Mouse (Mus musculus): ENCODE results near the gene Ptges.
A peak's percentile ranks its signal among the peaks of the same experiment; 100 is the strongest.

DNA sequence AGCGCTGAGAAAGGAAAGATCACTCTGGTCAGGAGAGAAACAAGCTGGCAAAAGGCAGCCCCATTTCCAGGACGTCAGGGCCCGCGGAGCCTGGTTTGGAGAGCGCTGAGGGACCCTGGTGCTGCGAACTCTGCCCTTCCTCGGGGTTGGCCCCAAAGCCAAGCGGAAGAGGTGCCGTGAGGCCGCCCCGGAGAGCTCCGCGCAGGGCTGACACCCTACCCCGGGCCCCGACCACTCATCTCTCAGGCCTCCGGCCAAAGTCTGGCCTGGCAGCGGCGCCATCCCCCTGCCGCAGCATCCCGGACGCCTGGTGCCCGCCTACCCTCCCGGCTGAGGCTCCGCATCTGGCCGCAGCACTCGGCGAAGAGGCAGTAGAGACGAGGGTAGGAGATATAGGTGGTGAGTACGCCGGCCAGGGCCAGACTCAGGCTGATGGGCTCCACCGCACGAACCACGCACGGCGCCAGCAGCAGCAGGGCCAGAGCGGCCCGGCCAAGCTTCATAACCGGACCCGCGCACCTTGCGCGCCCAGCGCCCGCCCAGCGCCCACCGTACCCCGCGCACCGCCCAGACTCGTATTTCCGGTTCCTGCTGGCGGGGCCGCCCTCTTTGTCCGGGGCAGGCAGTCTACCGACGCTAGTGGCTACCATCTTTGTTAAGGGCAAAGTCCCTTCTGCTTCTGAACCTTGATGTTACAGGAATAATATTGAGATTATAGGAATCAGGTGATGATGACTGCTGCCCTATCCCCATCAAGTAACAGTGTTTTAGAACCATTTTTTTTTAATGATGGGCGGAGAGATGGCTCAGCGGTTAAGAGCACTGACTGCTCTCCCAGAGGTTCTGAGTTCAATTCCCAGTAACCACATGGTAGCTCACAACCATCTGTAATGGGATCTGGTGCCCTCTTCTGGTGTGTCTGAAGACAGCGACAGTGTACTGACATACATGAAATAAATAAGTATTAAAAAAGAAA is 38.0 kb upstream of the Ptges start, which contains the start of gene Tor1a:
- TF ChIP-seq CTCF (IDR thresholded peaks at IDR 0.05), result 0 out of 2 replicates have a peak, but pooled peaks have one; percentile 6
- no peak for TF ChIP-seq EP300 (IDR thresholded peaks at IDR 0.05)

Data from lung, postnatal 0 days (tissue).